Comparison of ENCODE assay signal across 8 mouse cellular contexts in genomic region chr2:154655878-154656414, GRCm38 (mm10). TPM values are rescaled to one million over a fixed set of nuclear protein-coding genes. Genes with fewer than 3 reads are reported as not detected.
A peak's percentile ranks its signal among the peaks of the same experiment; 100 is the strongest.
DNase-seq lines count a peak whose midpoint lies in the region; ATAC-seq and TF ChIP-seq lines count a peak whose summit lies in the region.

No protein-coding gene starts in this region.

- H3K9me3 ChIP-seq in forebrain, embryonic 11.5 days (ENCODE audit: control insufficient read depth, low read length), result no peaks in the 10 kb centered on the region
- no peaks in the 10 kb centered on the region for H3K9me3 ChIP-seq in forebrain, embryonic 16.5 days (ENCODE audit: control insufficient read depth, low read length)
- H3K9me3 ChIP-seq in lung, embryonic 14.5 days (ENCODE audit: low read depth, low read length), result no peaks in the 10 kb centered on the region
- no peaks in the 10 kb centered on the region for H3K9me3 ChIP-seq in lung, postnatal 0 days (ENCODE audit: low read length)
- no peaks in the 10 kb centered on the region for H3K9me3 ChIP-seq in limb, embryonic 12.5 days
- no peaks in the 10 kb centered on the region for H3K9me3 ChIP-seq in neural tube, embryonic 15.5 days (replicated peaks)

- TF ChIP-seq CTCF in lung, embryonic 14.5 days (IDR thresholded peaks at IDR 0.05; ENCODE audit: low read depth), result no peak
- no peak for TF ChIP-seq CTCF in lung, postnatal 0 days (IDR thresholded peaks at IDR 0.05)

- no peak overlapping the region for H3K27ac ChIP-seq in forebrain, embryonic 11.5 days (ENCODE audit: low read depth, low read length)
- H3K27ac ChIP-seq in forebrain, embryonic 16.5 days (ENCODE audit: low read length), result no peak overlapping the region
- 0 out of 2 replicates have a peak overlapping the region, but pooled peaks have one; percentile 14 for H3K27ac ChIP-seq in lung, embryonic 14.5 days (ENCODE audit: low read depth)
- H3K27ac ChIP-seq in lung, postnatal 0 days (ENCODE audit: low read length), result no peak overlapping the region; the same call in 1 of the 2 replicates
- H3K27ac ChIP-seq in limb, embryonic 12.5 days, result no peak overlapping the region
- H3K27ac ChIP-seq in neural tube, embryonic 15.5 days (replicated peaks), result no peak overlapping the region; the same call in 1 of the 2 replicates

- DNase-seq in forebrain, embryonic 11.5 days (ENCODE audit: low spot score), result no peak
- DNase-seq in lung, embryonic 14.5 days, result no peak
- DNase-seq in lung, postnatal 0 days (ENCODE audit: low spot score), result no peak
- DNase-seq in cerebellum, adult 11-12 months, result no peak
- DNase-seq in cerebellum, postnatal 4 days (ENCODE audit: low spot score in 2 of 2), result no peak

- TF ChIP-seq EP300 in lung, postnatal 0 days (IDR thresholded peaks at IDR 0.05), result no peak

- no peak for ATAC-seq in forebrain, embryonic 11.5 days (replicated peaks; ENCODE audit: low FRiP score)
- ATAC-seq in forebrain, embryonic 16.5 days, result no peak
- ATAC-seq in lung, embryonic 14.5 days (ENCODE audit: insufficient read depth), result no peak
- ATAC-seq in lung, postnatal 0 days, result no peak
- ATAC-seq in limb, embryonic 12.5 days (ENCODE audit: insufficient number of reproducible peaks, insufficient read depth, low FRiP score, low TSS enrichment, low read depth), result no peak
- ATAC-seq in neural tube, embryonic 15.5 days (ENCODE audit: low FRiP score), result no peak

- WGBS in forebrain, embryonic 11.5 days, result 92% methylated on average over 2 of the region's 2 CpGs
- WGBS in forebrain, embryonic 16.5 days, result 94% methylated on average over 2 of the region's 2 CpGs
- WGBS in lung, embryonic 14.5 days, result 74% methylated on average over 2 of the region's 2 CpGs
- WGBS in lung, postnatal 0 days, result 69% methylated on average over 2 of the region's 2 CpGs
- 72% methylated on average over 2 of the region's 2 CpGs for WGBS in limb, embryonic 12.5 days
- WGBS in neural tube, embryonic 15.5 days, result 85% methylated on average over 2 of the region's 2 CpGs

- H3K4me1 ChIP-seq in forebrain, embryonic 11.5 days (replicated peaks; ENCODE audit: control insufficient read depth, insufficient read depth, low read length), result peaks cover 8% of the 10 kb centered on the region; the same call in 1 of the 2 replicates
- H3K4me1 ChIP-seq in forebrain, embryonic 16.5 days (replicated peaks; ENCODE audit: control insufficient read depth, insufficient read depth, low read length), result peaks cover 23% of the 10 kb centered on the region
- H3K4me1 ChIP-seq in lung, embryonic 14.5 days (ENCODE audit: insufficient read depth), result peaks cover 4% of the 10 kb centered on the region
- peaks cover 7% of the 10 kb centered on the region; the same call in 1 of the 2 replicates for H3K4me1 ChIP-seq in lung, postnatal 0 days (ENCODE audit: insufficient read depth, low read depth, low read length)
- peaks cover 21% of the 10 kb centered on the region for H3K4me1 ChIP-seq in limb, embryonic 12.5 days (replicated peaks)
- peaks cover 30% of the 10 kb centered on the region for H3K4me1 ChIP-seq in neural tube, embryonic 15.5 days

- H3K4me3 ChIP-seq in forebrain, embryonic 11.5 days (ENCODE audit: low read depth, low read length), result no peak overlapping the region
- no peak overlapping the region for H3K4me3 ChIP-seq in forebrain, embryonic 16.5 days (replicated peaks; ENCODE audit: low read length)
- H3K4me3 ChIP-seq in lung, embryonic 14.5 days (ENCODE audit: low read depth, low read length), result peak overlapping the region; percentile 92
- H3K4me3 ChIP-seq in lung, postnatal 0 days (ENCODE audit: low read depth, low read length), result no peak overlapping the region
- peak overlapping the region; percentile 76; the same call in 1 of the 2 replicates for H3K4me3 ChIP-seq in limb, embryonic 12.5 days (replicated peaks)
- H3K4me3 ChIP-seq in neural tube, embryonic 15.5 days (replicated peaks), result peak overlapping the region; percentile 86

- H3K9ac ChIP-seq in forebrain, embryonic 11.5 days (ENCODE audit: low read length), result 0 out of 2 replicates have a peak overlapping the region, but pooled peaks have one; percentile 16
- no peak overlapping the region for H3K9ac ChIP-seq in forebrain, embryonic 16.5 days (replicated peaks; ENCODE audit: low read depth, low read length)
- no peak overlapping the region for H3K9ac ChIP-seq in lung, embryonic 14.5 days
- no peak overlapping the region for H3K9ac ChIP-seq in lung, postnatal 0 days (replicated peaks; ENCODE audit: low read depth)
- no peak overlapping the region for H3K9ac ChIP-seq in limb, embryonic 12.5 days (replicated peaks)
- 0 out of 2 replicates have a peak overlapping the region, but pooled peaks have one; percentile 20 for H3K9ac ChIP-seq in neural tube, embryonic 15.5 days (replicated peaks)

- no peaks in the 10 kb centered on the region for H3K36me3 ChIP-seq in forebrain, embryonic 11.5 days (ENCODE audit: control insufficient read depth, insufficient read depth, low read length)
- no peaks in the 10 kb centered on the region for H3K36me3 ChIP-seq in forebrain, embryonic 16.5 days (ENCODE audit: control insufficient read depth, insufficient read depth)
- H3K36me3 ChIP-seq in lung, embryonic 14.5 days (ENCODE audit: insufficient read depth), result peaks cover 3% of the 10 kb centered on the region; the same call in 1 of the 2 replicates
- H3K36me3 ChIP-seq in lung, postnatal 0 days (ENCODE audit: insufficient read depth, low read length), result 0 out of 2 replicates have a peak, but pooled peaks cover 4% of the 10 kb centered on the region
- peaks cover 7% of the 10 kb centered on the region; the same call in 1 of the 2 replicates for H3K36me3 ChIP-seq in limb, embryonic 12.5 days
- H3K36me3 ChIP-seq in neural tube, embryonic 15.5 days, result peaks cover 3% of the 10 kb centered on the region; the same call in 1 of the 2 replicates

- no peak overlapping the region; the same call in 1 of the 2 replicates for H3K4me2 ChIP-seq in forebrain, embryonic 11.5 days (ENCODE audit: low read depth, low read length, severe bottlenecking)
- H3K4me2 ChIP-seq in forebrain, embryonic 16.5 days (ENCODE audit: low read length), result no peak overlapping the region; the same call in 1 of the 2 replicates
- H3K4me2 ChIP-seq in lung, embryonic 14.5 days, result peak overlapping the region; percentile 84
- H3K4me2 ChIP-seq in lung, postnatal 0 days (replicated peaks; ENCODE audit: low read depth, low read length), result no peak overlapping the region
- peak overlapping the region; percentile 84 for H3K4me2 ChIP-seq in limb, embryonic 12.5 days
- peak overlapping the region; percentile 55 for H3K4me2 ChIP-seq in neural tube, embryonic 15.5 days

- H3K27me3 ChIP-seq in forebrain, embryonic 11.5 days (ENCODE audit: control insufficient read depth, insufficient read depth, low read length), result no peaks in the 10 kb centered on the region
- no peaks in the 10 kb centered on the region for H3K27me3 ChIP-seq in forebrain, embryonic 16.5 days (replicated peaks; ENCODE audit: control insufficient read depth, insufficient read depth, low read length)
- no peaks in the 10 kb centered on the region for H3K27me3 ChIP-seq in lung, embryonic 14.5 days (ENCODE audit: insufficient read depth, low read length)
- H3K27me3 ChIP-seq in lung, postnatal 0 days (replicated peaks; ENCODE audit: insufficient read depth, low read length), result no peaks in the 10 kb centered on the region
- no peaks in the 10 kb centered on the region for H3K27me3 ChIP-seq in limb, embryonic 12.5 days
- no peaks in the 10 kb centered on the region for H3K27me3 ChIP-seq in neural tube, embryonic 15.5 days (replicated peaks)

RNA-seq across cellular contexts. Expression of gene Chmp4b, which starts 4.4 kb away (rescaled TPM):
- 13.3 and 16.7 TPM in 2 replicates for polyA plus RNA-seq in forebrain, embryonic 11.5 days (2014; fragmentation: Nextera tagmentation; extraction: Ambion mirVana)
- 18.5 and 19.5 TPM in 2 replicates for polyA plus RNA-seq in forebrain, embryonic 16.5 days (2015; fragmentation: Nextera tagmentation; extraction: Ambion mirVana)
- polyA plus RNA-seq in lung, embryonic 14.5 days (2014; fragmentation: Nextera tagmentation; extraction: Ambion mirVana), result 14.9 and 15.0 TPM in 2 replicates
- 33.1 and 33.7 TPM in 2 replicates for polyA plus RNA-seq in lung, postnatal 0 days (2015; fragmentation: Nextera tagmentation; extraction: Ambion mirVana)
- 24.8 and 25.4 TPM in 2 replicates for polyA plus RNA-seq in limb, embryonic 12.5 days (2016; fragmentation: Nextera tagmentation; extraction: Ambion mirVana)
- polyA plus RNA-seq in neural tube, embryonic 15.5 days (2015; fragmentation: Nextera tagmentation; extraction: Ambion mirVana), result 29.6 and 31.5 TPM in 2 replicates

RNA-seq across cellular contexts. Expression of gene 4930519P11Rik, which starts 42.7 kb away (rescaled TPM):
- polyA plus RNA-seq in forebrain, embryonic 11.5 days (2014; fragmentation: Nextera tagmentation; extraction: Ambion mirVana), result 1.0 TPM in 1 of 2 replicates, not detected in the other
- polyA plus RNA-seq in forebrain, embryonic 16.5 days (2015; fragmentation: Nextera tagmentation; extraction: Ambion mirVana), result not detected in 2 replicates
- 0.72 and 0.83 TPM in 2 replicates for polyA plus RNA-seq in lung, embryonic 14.5 days (2014; fragmentation: Nextera tagmentation; extraction: Ambion mirVana)
- 0.40 and 0.61 TPM in 2 replicates for polyA plus RNA-seq in lung, postnatal 0 days (2015; fragmentation: Nextera tagmentation; extraction: Ambion mirVana)
- polyA plus RNA-seq in limb, embryonic 12.5 days (2016; fragmentation: Nextera tagmentation; extraction: Ambion mirVana), result not detected in 2 replicates
- 0.35 and 0.55 TPM in 2 replicates for polyA plus RNA-seq in neural tube, embryonic 15.5 days (2015; fragmentation: Nextera tagmentation; extraction: Ambion mirVana)

RNA-seq across cellular contexts. Expression of gene Zfp341, which starts 42.8 kb away (rescaled TPM):
- polyA plus RNA-seq in forebrain, embryonic 11.5 days (2014; fragmentation: Nextera tagmentation; extraction: Ambion mirVana), result 1.5 and 2.1 TPM in 2 replicates
- 2.6 and 3.3 TPM in 2 replicates for polyA plus RNA-seq in forebrain, embryonic 16.5 days (2015; fragmentation: Nextera tagmentation; extraction: Ambion mirVana)
- polyA plus RNA-seq in lung, embryonic 14.5 days (2014; fragmentation: Nextera tagmentation; extraction: Ambion mirVana), result 1.0 and 1.1 TPM in 2 replicates
- polyA plus RNA-seq in lung, postnatal 0 days (2015; fragmentation: Nextera tagmentation; extraction: Ambion mirVana), result 0.76 and 1.0 TPM in 2 replicates
- 1.3 and 1.5 TPM in 2 replicates for polyA plus RNA-seq in limb, embryonic 12.5 days (2016; fragmentation: Nextera tagmentation; extraction: Ambion mirVana)
- polyA plus RNA-seq in neural tube, embryonic 15.5 days (2015; fragmentation: Nextera tagmentation; extraction: Ambion mirVana), result 2.1 and 2.3 TPM in 2 replicates

RNA-seq across cellular contexts. Expression of gene Pxmp4, which starts 52.4 kb away (rescaled TPM):
- polyA plus RNA-seq in forebrain, embryonic 11.5 days (2014; fragmentation: Nextera tagmentation; extraction: Ambion mirVana), result 10.0 and 10.6 TPM in 2 replicates
- polyA plus RNA-seq in forebrain, embryonic 16.5 days (2015; fragmentation: Nextera tagmentation; extraction: Ambion mirVana), result 12.0 and 14.8 TPM in 2 replicates
- polyA plus RNA-seq in lung, embryonic 14.5 days (2014; fragmentation: Nextera tagmentation; extraction: Ambion mirVana), result 24.1 and 25.9 TPM in 2 replicates
- 29.0 and 33.5 TPM in 2 replicates for polyA plus RNA-seq in lung, postnatal 0 days (2015; fragmentation: Nextera tagmentation; extraction: Ambion mirVana)
- polyA plus RNA-seq in limb, embryonic 12.5 days (2016; fragmentation: Nextera tagmentation; extraction: Ambion mirVana), result 14.8 and 16.0 TPM in 2 replicates
- 18.1 and 22.9 TPM in 2 replicates for polyA plus RNA-seq in neural tube, embryonic 15.5 days (2015; fragmentation: Nextera tagmentation; extraction: Ambion mirVana)

Comparison
In these comparisons a context has a peak if more than half of its experiments do, and no peak if none do; other contexts are left out.
1. H3K4me2 ChIP-seq: peak in lung, embryonic 14.5 days (single experiment), limb, embryonic 12.5 days (single experiment) and neural tube, embryonic 15.5 days (single experiment); none in forebrain, embryonic 11.5 days (single experiment), forebrain, embryonic 16.5 days (single experiment) and lung, postnatal 0 days (single experiment).
2. H3K4me3 ChIP-seq: peak in lung, embryonic 14.5 days (single experiment), limb, embryonic 12.5 days (single experiment) and neural tube, embryonic 15.5 days (single experiment); none in forebrain, embryonic 11.5 days (single experiment), forebrain, embryonic 16.5 days (single experiment) and lung, postnatal 0 days (single experiment).
3. H3K9ac ChIP-seq: peak in forebrain, embryonic 11.5 days (single experiment) and neural tube, embryonic 15.5 days (single experiment); none in forebrain, embryonic 16.5 days (single experiment), lung, embryonic 14.5 days (single experiment), lung, postnatal 0 days (single experiment) and limb, embryonic 12.5 days (single experiment).